Mouse (Mus musculus): ENCODE results near the gene Gse1. TPM values are rescaled to one million over a fixed set of nuclear protein-coding genes. Genes with fewer than 3 reads are reported as not detected.
"Not testable (repeated sequence)": the region's sequence is repeated elsewhere in the genome, so short reads cannot be mapped to it uniquely, and the experiment has no call there.

The Gse1 gene
- total RNA-seq, 1 experiment from 2014 or later = 48.8 TPM

DNA sequence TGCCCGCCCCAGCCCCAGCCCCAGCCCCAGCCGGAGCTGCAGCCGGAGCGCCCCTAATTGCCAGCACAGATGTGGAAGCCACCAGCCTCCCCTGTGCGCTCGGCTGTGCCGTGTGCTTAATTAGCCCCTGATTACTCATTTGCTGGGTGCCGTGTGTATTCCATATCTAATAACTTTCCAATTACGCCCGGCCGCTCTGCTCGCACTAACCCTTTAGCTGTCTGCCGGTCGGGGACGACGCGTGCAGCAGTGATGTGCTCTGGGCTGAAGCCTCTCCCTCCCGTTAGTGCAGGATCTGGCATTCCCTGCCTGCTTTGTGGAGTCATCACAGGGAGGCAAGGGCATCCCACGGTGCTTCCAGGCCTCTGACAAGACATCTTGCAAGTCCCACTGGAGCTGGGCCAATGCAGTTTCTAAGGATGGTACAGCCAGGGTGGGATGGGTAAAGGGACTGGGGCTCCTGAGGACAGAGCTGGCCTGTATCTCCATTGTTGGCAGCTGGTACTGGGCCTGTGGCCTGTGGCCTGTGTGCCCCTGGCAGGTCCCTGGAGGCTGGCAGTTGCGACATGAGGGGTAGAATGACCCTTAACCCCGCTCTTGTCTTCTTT lies 119.6 kb downstream of the Gse1 start:
- DNase-seq = peak; percentile 48

DNA sequence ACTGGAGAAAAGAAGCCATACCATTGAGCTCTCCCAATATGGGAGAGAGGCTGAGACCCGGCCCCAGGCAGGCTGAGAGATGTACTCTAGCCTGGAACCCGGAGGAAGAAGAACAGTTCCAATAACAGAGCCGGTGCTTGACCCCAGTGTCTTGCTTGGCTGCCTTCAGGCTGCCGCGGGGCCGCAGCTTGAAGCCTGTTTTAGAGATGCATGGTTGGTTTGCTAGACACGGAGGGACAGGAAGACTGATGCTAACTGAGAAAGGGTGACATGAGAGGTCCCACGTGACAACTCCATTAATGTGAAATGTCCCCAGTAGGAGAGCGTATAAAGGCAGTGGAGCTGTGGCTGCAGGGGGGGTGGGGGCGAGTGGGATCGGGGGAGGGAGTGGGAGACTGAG lies 120.7 kb downstream of the Gse1 start:
- no peak for DNase-seq

DNA sequence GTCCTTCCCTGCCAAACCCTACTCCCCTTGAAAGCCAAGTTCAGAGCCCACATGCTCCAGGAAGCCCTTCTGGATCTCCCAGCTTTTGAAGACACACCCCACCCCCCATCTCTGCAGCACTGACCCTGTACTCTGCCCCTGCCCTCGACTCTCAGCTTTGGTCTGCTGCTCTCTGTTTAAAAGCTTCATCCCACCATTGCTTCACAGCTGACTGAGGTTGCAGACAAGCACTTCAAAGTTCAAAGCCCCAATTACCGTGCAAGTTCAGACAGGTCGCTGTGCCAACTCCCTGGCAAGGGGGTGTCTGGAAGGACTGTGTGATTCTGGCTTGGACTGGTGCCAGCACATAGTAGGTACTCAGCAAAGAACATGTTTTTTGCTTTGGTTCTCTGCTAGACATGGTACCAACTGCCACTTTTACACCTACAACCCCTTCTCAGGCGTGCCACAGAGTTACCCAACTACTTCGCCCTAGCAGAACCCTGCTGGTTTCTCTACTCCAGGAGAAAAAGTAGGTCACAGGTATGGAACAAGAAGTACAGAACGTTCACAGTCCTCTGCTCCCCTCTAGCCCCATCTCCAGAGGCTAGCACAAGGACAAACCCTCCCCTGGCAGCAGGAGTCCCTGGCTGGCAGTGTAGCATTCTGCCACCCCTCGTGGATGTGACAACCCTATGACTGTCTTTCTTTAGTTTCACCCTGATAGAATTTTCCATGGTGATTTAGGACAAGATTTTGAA lies 123.2 kb downstream of the Gse1 start:
- no peak for DNase-seq

DNA sequence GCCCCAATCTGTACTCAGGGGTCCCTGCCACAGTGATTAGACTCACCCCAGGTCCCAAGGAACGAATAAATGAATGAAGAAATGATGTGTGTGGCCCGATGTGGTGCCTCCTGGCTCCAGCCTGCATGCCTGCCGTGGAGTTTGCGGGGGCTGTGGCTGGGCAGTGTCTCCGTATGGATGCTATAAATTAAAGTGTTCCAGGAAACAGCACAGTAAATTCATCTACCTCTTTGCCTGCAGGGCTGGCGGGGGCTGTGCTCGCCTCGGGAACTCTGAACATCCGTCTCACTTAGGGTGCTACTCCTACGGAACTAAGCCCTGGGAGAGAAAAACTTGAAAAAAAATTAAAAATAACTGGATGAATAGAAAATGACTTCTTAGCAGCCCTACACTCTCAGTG lies 123.8 kb downstream of the Gse1 start:
- no peak for DNase-seq

DNA sequence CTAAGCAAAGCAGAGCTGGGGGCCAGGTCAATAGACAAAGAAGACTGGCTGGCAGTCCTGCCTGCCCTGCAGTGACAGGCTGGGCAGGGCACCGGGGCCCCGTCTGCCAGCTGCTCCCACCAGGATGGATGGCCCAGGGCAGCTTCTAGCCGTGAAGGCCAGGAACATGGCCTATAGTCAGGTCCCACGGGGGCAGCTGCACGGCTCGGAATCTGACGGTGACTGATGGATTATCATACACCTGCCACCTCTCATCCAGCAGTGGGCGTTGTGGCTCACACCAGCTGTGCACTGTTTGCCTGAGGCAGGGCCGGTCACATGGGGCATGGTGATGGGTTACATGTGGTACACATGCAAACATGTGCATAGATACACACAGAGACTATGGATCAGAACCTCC lies 127.8 kb downstream of the Gse1 start:
- no peak for DNase-seq

DNA sequence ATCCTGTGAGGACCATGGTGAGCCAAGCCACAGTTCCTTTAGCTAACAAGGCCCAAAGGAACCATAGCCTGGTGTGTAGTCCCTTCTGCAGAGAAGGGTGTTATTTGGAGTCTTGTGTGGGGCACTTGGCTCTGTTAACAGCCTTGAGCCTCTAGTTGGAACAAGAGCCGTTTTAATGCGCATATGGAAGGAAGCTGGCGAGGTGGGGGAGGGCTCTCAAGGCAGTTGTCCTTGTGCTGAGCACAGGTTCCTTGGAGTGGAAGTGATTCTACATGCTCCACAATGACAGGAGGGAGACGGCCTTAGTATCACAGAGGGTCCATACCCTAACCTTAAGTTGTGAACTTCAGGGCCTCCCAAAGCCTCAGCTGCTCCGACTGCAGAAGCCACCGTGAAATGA lies 129.2 kb downstream of the Gse1 start:
- no peak for DNase-seq

DNA sequence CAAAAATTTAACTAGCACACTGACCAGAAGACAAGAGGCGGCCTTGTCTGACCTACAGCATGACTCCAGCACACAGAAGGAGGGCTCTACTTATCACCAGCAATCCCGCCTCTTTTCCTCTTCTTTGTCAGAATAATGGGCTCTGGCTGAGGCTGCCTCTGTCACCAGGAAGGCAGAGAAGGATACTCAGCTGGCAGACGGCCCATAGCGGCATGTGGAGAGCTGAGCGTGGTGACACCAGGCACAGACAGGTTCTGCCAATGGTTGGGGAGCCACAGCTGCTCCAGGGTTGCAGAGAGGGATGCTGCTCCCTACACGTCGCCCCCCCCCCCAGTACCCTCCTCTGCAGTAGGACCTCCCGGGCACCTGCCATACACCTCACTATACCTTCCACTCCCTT lies 133.0 kb downstream of the Gse1 start:
- peak; percentile 74 for DNase-seq

DNA sequence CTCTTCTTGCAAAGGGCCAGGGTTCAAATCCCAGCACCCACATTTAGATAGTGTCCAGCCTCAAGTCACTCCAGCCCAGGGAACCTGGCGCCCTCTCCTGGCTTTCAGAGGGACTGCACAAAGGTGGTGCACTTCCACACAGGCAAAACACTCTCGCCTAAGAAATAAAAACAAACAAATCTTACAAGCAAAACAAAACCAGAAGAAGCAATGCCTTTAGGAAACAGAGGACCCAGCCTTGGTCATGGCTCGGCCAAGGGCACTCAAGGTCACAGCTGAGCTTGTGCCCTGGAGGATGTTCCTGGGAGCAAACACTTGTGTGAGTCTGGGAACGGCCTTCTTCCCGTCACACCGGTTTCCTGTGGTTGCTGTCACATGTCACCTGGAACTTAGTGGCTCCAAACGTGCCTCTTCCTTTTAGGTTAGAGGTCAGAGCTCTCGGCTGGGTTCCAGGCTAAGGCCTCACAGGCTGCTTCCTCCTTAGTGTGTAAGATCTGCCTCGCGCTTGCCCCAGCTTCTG lies 135.4 kb downstream of the Gse1 start:
- DNase-seq = peak; percentile 61

DNA sequence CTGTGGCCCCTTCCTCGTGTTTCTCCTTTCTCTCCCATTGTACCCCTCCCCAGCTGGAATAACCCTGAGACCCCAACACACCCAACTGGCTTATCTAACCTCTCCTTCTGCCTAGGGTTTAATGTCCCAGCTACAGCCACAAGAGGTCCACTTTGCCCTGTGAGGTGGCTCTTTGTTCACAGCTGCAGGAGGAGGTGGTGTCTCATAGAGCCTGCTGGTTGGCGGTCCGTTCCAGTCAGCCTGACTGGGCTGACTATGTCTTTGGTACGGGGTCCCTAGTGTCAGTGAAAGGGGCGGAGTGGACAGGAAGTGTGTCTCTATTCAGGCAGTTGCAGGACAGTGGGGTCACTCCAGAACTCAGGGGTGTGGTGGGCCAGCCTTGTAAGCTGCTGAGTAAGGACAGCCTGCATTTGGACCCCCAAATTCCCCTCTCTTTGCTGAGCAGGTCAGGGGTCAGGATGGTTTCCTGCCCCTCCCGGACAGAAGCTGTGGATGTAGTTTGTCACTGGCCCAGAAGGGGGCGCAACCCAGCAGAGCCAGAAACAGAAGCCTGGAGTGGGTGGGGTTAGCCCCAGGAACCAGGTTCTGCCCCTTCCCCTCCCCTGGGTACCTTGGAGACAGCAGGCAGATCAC lies 136.0 kb downstream of the Gse1 start:
- DNase-seq = peak; percentile 46

DNA sequence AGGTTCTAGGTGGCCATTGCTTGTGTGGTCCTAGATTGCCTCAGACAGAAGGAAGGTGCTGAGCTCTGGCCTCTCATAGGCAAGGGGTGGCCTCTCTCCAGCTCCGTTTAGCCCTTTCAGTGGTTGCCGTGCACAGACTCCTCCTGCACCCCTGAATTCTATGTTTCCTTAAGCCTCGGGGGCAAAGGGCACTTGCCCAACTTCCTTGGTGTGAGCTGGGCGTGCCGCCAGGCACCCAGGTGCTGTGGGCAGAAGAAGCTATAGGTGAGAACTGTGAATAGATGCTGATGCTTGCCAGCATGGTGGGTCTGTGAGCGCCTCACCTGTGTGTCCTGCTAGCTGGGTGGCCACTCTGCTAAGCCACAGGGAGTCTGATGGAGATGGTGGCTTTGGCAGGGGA lies 138.6 kb downstream of the Gse1 start:
- DNase-seq = no peak

DNA sequence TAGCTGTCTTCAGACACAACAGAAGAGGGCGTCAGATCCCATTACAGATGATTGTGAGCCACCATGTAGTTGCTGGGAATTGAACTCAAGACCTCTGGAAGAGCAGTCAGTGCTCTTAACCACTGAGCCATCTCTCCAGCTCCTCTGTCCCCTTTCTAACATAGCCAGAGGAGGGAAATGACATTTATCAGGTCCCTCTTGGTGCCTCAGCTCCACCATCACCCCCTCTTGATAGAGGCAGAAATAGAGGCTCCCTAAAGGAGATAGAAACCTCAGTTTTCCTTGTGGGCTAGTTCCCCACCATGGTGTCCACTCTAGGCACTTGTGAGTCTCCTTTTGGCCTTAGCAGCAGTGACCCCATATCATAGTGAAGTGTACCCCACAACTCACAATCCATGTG lies 139.9 kb downstream of the Gse1 start:
- not testable (repeated sequence) for DNase-seq

DNA sequence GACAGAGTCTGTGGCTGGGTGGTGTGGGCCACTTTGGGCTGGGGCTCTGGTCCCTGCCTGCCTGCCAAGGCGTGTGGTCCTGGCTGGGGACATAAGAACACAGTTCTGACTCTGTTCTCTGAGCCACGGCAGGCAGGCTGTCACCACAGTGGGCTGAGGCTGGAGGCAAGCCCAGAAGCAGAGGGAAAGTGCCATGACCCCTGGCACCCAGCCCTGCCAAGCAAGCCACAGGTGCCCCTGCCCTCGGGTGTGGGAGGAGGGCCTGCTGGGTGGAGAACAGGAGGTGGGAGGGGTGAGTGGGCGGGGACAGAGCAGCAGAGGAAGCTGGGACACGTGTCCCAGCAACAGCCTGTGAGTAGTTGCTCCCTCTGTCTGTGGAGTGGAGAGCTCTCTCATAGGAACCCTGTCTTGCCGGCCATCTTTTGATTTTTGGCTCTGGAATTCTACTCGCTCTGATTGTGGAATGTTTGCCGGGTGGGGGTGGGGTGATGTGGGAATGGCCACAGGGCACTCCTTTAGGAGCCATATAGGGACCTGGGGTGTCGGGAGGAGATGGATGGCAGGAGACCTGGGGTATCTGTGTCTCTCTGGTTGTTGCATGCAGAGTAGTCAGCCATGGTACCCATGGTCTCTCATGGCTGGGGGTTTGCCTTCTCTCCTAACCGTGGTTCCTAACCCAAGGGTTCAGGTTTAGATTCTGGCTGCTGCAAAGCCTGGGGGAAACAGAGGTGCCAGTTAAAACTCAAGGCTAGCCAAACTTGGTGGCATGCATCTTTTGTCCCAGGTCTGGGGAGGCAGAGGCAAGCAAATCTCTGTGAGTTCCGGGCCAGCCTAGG lies 140.8 kb downstream of the Gse1 start:
- peak; percentile 93 for DNase-seq

DNA sequence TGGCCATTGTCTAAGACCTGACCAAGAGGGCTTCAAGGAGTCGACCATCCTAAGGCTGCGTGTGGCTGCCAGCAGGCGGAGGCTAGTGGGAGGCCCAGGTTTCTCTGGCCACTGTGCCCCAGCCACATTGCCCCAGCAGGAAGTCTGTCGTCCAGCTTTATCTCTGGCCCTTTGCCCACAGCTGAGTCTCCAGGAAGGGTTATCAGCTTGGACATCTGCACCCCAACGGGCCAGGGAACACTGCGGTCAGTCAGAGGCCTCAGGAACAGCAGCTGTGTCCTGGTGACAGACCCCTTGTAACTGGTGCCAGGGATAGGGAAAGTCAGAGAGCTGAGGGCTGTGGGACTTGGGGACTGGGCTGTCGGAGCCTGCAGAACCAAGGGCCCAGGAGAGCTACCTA lies 141.7 kb downstream of the Gse1 start:
- DNase-seq = peak; percentile 41

DNA sequence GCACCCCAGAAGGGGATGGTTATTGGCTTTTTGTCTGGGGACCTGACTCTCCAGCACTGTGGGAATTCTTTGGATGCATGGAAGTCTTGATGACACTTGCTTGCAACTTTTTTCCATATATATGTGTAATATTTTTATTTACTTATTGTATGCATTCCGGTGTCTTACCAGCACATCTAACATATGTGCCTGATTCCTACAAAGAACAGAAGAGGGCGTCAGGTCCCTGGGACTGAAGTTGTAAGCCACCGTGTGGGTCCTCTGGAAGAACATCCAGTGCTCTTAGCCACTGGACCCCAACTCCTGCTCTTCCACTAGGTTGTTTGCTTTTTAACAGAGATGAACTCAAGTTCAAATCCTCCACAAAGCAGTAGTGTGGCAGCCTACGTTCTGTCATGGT lies 142.2 kb downstream of the Gse1 start:
- DNase-seq = no peak

DNA sequence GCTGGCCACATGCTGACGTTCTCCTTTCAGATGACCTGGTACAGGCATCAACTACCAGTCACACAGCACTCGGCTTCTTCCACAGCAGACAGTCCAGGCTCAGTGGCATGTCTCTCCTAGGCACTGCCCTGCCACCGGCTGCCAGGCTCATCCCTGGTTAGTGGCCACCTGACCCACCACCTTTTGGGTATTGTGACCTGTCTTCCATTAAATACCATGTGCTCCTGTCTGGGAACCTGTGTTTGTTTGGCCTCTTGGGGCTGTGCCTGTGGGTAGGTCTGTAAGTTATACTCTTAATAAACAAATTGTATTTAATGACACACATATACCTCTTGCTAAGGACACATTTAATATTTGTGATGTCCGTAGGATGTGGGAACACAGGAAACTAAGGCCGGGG lies 142.9 kb downstream of the Gse1 start:
- no peak for DNase-seq

DNA sequence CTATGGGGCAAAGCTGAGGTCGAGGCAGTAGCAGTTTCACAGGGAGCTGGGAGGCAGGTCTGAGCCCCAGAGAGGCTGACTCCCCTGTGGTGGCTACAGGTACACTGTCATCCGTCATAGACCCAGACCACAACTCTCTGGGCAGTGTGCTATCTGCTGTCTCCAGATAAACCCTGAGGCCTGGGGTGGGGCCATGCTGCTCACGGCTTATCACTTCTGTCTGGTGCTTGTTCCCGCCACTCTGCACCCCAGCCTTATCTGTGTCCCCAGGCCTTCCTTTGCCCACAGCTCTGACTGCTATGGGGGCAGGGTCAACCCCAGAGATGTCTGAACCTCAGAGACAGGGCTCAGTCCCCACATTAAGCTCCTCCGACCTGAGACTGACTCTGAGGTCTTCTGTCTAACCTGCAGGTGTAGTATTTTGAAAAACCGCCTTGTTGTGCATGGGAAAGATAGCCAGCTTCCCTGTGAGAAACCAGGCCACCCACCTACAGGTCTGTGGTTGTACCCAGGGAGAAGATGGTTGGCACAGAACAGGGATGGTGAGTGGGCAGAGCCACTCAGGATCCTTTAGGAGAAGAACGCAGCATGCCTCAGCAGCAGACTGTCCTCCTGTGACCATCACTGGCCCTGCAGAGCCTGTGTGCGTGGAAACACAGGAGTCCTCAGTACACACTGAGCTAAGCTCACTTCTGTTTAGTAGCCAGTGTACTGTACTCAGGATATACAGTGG lies 143.6 kb downstream of the Gse1 start:
- DNase-seq = no peak

DNA sequence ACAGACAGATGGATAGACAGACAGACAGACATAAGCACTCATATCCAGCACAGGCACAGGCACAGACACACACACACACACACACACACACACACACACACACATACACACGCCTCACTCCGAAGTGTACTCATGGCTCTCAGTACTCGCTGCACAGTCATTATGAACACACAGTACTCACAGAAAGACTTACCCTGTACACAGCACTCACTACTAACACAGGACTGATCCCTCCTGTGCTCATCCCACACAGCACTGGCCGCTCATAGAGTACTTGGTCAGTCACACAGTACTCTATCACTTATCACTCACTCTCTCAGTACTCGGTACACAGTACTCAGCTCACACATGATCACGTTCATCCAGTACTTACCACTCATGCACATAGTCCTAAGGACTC lies 144.4 kb downstream of the Gse1 start:
- DNase-seq = no peak

DNA sequence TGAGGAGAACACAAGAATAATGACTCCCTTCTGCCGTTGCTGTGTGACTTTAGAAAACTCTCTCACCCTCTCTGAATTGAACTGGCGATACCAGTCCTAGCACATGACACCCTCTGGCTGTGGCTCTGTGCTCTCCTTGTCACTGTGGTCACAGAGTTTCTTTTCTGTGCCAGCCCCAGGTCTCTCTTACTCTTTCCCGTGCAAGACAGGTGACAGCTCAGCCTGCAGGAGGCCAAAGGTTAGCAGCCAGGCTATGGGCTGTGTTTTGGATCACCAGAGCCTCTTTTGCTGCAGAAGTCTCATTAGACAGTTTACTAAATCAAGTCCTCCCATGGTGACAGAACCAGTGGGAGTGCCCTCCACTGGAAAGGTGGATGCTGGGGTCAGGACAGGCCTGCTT lies 145.4 kb downstream of the Gse1 start:
- DNase-seq = no peak

DNA sequence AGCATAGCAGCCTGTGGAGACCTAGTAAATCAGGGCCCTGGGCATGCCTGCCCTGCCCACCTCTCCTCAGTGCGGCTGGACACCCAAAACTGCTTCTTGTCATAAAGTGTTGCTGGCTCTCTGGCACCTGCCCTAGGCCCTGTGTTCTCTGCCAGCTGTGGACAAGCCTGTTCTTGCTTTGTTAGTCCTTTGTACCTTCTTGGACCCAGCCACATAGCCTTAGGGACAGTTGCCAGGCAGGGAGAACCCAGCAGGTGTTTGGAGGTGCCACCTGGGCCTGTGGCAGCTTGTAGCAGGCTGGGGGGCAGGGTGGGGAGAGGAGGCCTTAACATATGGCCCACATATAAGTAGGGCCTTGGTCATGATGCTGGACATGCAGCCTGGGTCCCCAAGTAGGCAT lies 145.8 kb downstream of the Gse1 start:
- DNase-seq = no peak

DNA sequence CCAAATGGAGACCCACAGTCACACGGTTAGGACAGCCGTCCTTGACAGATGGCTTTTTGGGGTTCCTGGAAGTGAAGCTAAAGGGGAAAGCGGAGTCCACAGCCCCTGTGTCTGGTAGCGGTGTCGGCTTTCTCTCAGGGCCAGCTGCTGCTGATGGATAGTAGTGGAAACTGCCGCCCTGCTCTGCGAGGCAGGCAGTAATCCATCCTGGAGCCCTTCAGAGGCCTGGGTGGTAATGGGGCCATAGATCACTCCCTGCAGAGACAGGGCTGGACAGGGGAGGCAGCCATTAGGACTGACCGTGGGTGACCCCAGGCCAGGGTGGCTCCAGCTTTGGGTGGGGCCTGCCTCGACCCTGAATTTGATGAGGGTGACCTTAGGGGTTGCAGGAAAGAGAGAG lies 146.3 kb downstream of the Gse1 start:
- DNase-seq = peak; percentile 29

DNA sequence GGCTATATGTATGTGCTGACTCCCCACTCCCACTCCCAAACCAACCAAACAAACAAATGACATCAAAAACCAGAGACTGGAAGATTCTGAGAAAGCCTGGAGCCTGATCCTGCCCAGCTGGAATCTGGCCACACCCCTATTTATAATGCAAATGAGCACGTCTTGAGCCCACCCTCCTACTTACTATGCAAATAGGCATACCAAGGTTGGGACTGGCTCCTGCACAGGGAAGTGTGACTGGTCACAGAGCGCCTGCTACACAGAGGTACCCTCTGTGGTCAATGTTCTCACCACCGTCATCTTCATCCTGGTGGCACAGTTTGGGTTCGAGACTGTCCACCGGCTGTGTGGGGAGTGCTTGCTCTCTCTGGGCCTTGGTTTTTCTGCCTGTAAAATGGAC lies 146.9 kb downstream of the Gse1 start:
- no peak for DNase-seq

DNA sequence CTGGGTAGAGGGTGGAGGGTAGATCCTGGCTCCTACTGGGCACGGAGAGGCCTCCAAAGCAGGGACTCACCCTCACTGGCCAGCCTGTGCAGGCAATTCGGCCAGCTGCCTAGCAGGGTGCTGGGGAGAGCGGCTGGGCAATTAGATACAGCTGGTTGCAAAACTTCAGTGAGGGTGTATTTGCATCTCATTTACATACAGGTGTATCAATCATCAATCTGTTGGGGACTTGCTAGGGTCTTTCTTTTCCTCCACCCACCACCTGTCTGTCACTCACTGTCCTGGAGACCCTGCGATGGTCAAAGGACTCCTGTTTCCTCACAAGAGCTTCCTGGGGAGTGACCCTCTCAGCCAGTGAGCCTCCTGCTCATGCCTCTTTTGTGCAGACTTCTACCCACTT lies 148.0 kb downstream of the Gse1 start:
- no peak for DNase-seq
